Mouse (Mus musculus) thymus, postnatal 36 days (tissue): Measurements from ENCODE around the gene Nup62.

Source experiments
- DNase-seq, 2 experiments: peaks; one replicate each; pipeline ENCODE4 v3.0.0; 2022; ENCODE audit warnings: mixed read lengths in 2 of 2

The Nup62 gene

GRCm38 (mm10) chr7:44850146-44850545 lies 34.3 kb downstream of the Nup62 start:
- peak; percentile 75 to 83 for DNase-seq

GRCm38 (mm10) chr7:44850789-44851624 lies 35.1 kb downstream of the Nup62 start:
- no peak for DNase-seq

- DNase-seq = no peak
Measured at GRCm38 (mm10) chr7:44851625-44852234, 35.8 kb downstream of the Nup62 start.

GRCm38 (mm10) chr7:44852259-44853027 lies 36.6 kb downstream of the Nup62 start:
- no peak for DNase-seq

- DNase-seq = no peak
Measured at GRCm38 (mm10) chr7:44853065-44853464, 37.2 kb downstream of the Nup62 start.

- no peak for DNase-seq
Measured at GRCm38 (mm10) chr7:44853596-44854355, 37.9 kb downstream of the Nup62 start.

GRCm38 (mm10) chr7:44854356-44855031 lies 38.6 kb downstream of the Nup62 start:
- DNase-seq = peak; percentile 83 to 84

- peak in 1 of 2 experiments; percentile 56 for DNase-seq
Measured at GRCm38 (mm10) chr7:44855036-44855435, 39.1 kb downstream of the Nup62 start.

- DNase-seq = peak in 1 of 2 experiments; percentile 63
Measured at GRCm38 (mm10) chr7:44856265-44856916, 40.5 kb downstream of the Nup62 start.

GRCm38 (mm10) chr7:44857042-44857552 lies 41.2 kb downstream of the Nup62 start, which contains the start of gene Pnkp:
Pnkp (plus strand) TSS chr7:44857139.
- peak; percentile 82 to 85 for DNase-seq

GRCm38 (mm10) chr7:44857905-44858304 lies 42.0 kb downstream of the Nup62 start:
- peak in 1 of 2 experiments; percentile 40 for DNase-seq

GRCm38 (mm10) chr7:44859896-44860295 lies 44.0 kb downstream of the Nup62 start:
- no peak for DNase-seq

GRCm38 (mm10) chr7:44860576-44861428 lies 44.9 kb downstream of the Nup62 start:
- DNase-seq = peak; percentile 62 to 67

GRCm38 (mm10) chr7:44861429-44861816 lies 45.5 kb downstream of the Nup62 start:
- DNase-seq = no peak

- no peak for DNase-seq
Measured at GRCm38 (mm10) chr7:44862434-44862833, 46.5 kb downstream of the Nup62 start.

- no peak for DNase-seq
Measured at GRCm38 (mm10) chr7:44863210-44863609, 47.3 kb downstream of the Nup62 start.

GRCm38 (mm10) chr7:44863982-44864494 lies 48.1 kb downstream of the Nup62 start:
- DNase-seq = no peak

GRCm38 (mm10) chr7:44864595-44865542 lies 49.0 kb downstream of the Nup62 start:
- no peak for DNase-seq
